Mouse (Mus musculus): ENCODE data around the gene Actl10. TPM values are rescaled to one million over a fixed set of nuclear protein-coding genes. Genes with fewer than 3 reads are reported as not detected.

Actl10 gene
- total and polyA plus RNA-seq, 2 experiments from 2014 or later: 0.52 TPM; not detected in 1

GRCm38 (mm10) chr2:154595775-154596174 is 44.2 kb downstream of the Actl10 start:
- WGBS: 62% methylated on average over 5 of the region's 5 CpGs
- no peak overlapping the region for H3K4me2 ChIP-seq (ENCODE audit: low read depth, low read length)
- H3K36me3 ChIP-seq (ENCODE audit: insufficient read depth, low read length): no peaks in the 10 kb centered on the region
- no peaks in the 10 kb centered on the region for H3K4me1 ChIP-seq (ENCODE audit: insufficient read depth, low read length)
- no peaks in the 10 kb centered on the region for H3K27me3 ChIP-seq (ENCODE audit: insufficient read depth, low read length)
- no peaks in the 10 kb centered on the region for H3K9me3 ChIP-seq (ENCODE audit: low read length)
- DNase-seq (ENCODE audit: low spot score) (peak; percentile 70), ATAC-seq (peak; percentile 35; the same call in 1 of the 2 replicates)
- H3K9ac ChIP-seq (replicated peaks; ENCODE audit: low read length): no peak overlapping the region
- TF ChIP-seq CTCF (IDR thresholded peaks at IDR 0.05; ENCODE audit: low read depth): no peak
- no peak overlapping the region for H3K4me3 ChIP-seq (ENCODE audit: low read length)
- no peak overlapping the region for H3K27ac ChIP-seq

- 85% methylated on average over 3 of the region's 3 CpGs for WGBS
- H3K4me2 ChIP-seq (ENCODE audit: low read depth, low read length): no peak overlapping the region
- DNase-seq (ENCODE audit: low spot score) (no peak), ATAC-seq (no peak)
- no peak overlapping the region for H3K4me3 ChIP-seq (ENCODE audit: low read length)
- no peak for TF ChIP-seq CTCF (IDR thresholded peaks at IDR 0.05; ENCODE audit: low read depth)
- H3K9me3 ChIP-seq (ENCODE audit: low read length): no peaks in the 10 kb centered on the region
- H3K4me1 ChIP-seq (ENCODE audit: insufficient read depth, low read length): no peaks in the 10 kb centered on the region
- H3K9ac ChIP-seq (replicated peaks; ENCODE audit: low read length): no peak overlapping the region
- no peaks in the 10 kb centered on the region for H3K27me3 ChIP-seq (ENCODE audit: insufficient read depth, low read length)
- no peak overlapping the region for H3K27ac ChIP-seq
- H3K36me3 ChIP-seq (ENCODE audit: insufficient read depth, low read length): no peaks in the 10 kb centered on the region
Measured at GRCm38 (mm10) chr2:154597399-154597798, 45.8 kb downstream of the Actl10 start.

- no peak for TF ChIP-seq CTCF (IDR thresholded peaks at IDR 0.05; ENCODE audit: low read depth)
- Histone ChIP-seq H3K4me3 (ENCODE audit: low read length) (no peak overlapping the region), H3K27me3 (ENCODE audit: insufficient read depth, low read length) (no peaks in the 10 kb centered on the region), H3K27ac (no peak overlapping the region), H3K4me2 (ENCODE audit: low read depth, low read length) (no peak overlapping the region), H3K9ac (replicated peaks; ENCODE audit: low read length) (no peak overlapping the region), H3K4me1 (ENCODE audit: insufficient read depth, low read length) (0 out of 2 replicates have a peak, but pooled peaks cover 11% of the 10 kb centered on the region), H3K36me3 (ENCODE audit: insufficient read depth, low read length) (no peaks in the 10 kb centered on the region), H3K9me3 (ENCODE audit: low read length) (no peaks in the 10 kb centered on the region)
- ATAC-seq: no peak
- no peak for DNase-seq (ENCODE audit: low spot score)
- WGBS: 68% methylated on average over 6 of the region's 6 CpGs
Measured at GRCm38 (mm10) chr2:154600586-154600985, 49.0 kb downstream of the Actl10 start.

- Histone ChIP-seq H3K4me1 (ENCODE audit: insufficient read depth, low read length) (0 out of 2 replicates have a peak, but pooled peaks cover 11% of the 10 kb centered on the region), H3K27me3 (ENCODE audit: insufficient read depth, low read length) (no peaks in the 10 kb centered on the region), H3K9me3 (ENCODE audit: low read length) (no peaks in the 10 kb centered on the region), H3K36me3 (ENCODE audit: insufficient read depth, low read length) (no peaks in the 10 kb centered on the region), H3K9ac (replicated peaks; ENCODE audit: low read length) (no peak overlapping the region), H3K4me2 (ENCODE audit: low read depth, low read length) (no peak overlapping the region), H3K4me3 (ENCODE audit: low read length) (no peak overlapping the region), H3K27ac (no peak overlapping the region)
- WGBS: 77% methylated on average over 3 of the region's 3 CpGs
- TF ChIP-seq CTCF (IDR thresholded peaks at IDR 0.05; ENCODE audit: low read depth): no peak
- DNase-seq (ENCODE audit: low spot score): no peak
- no peak for ATAC-seq
Measured at GRCm38 (mm10) chr2:154601324-154601723, 49.7 kb downstream of the Actl10 start.

Other genes with a start within 250 kb of the Actl10 start
- 0.11 and 0.68 TPM in 2 replicates for gene Bpifb9b, start 244.5 kb upstream of the Actl10 start, total RNA-seq (2014; rRNA removed)
- 0.16 and 0.29 TPM in 2 replicates for gene Bpifb9b, start 244.5 kb upstream of the Actl10 start, polyA plus RNA-seq (2015; fragmentation: Nextera tagmentation; extraction: Ambion mirVana)
- 9.6 and 13.2 TPM in 2 replicates for gene Cdk5rap1, start 178.8 kb upstream of the Actl10 start, total RNA-seq (2014; rRNA removed)
- gene Cdk5rap1, start 178.8 kb upstream of the Actl10 start, polyA plus RNA-seq (2015; fragmentation: Nextera tagmentation; extraction: Ambion mirVana): 5.0 and 6.6 TPM in 2 replicates
- 40.4 and 41.1 TPM in 2 replicates for gene Snta1, start 143.7 kb upstream of the Actl10 start, total RNA-seq (2014; rRNA removed)
- 20.0 and 20.1 TPM in 2 replicates for gene Snta1, start 143.7 kb upstream of the Actl10 start, polyA plus RNA-seq (2015; fragmentation: Nextera tagmentation; extraction: Ambion mirVana)
- gene Cbfa2t2, start 115.3 kb upstream of the Actl10 start, total RNA-seq (2014; rRNA removed): 48.3 and 51.7 TPM in 2 replicates
- 31.6 and 33.4 TPM in 2 replicates for gene Cbfa2t2, start 115.3 kb upstream of the Actl10 start, polyA plus RNA-seq (2015; fragmentation: Nextera tagmentation; extraction: Ambion mirVana)
- 0.90 and 1.9 TPM in 2 replicates for gene 1700003F12Rik, start 4.7 kb upstream of the Actl10 start, total RNA-seq (2014; rRNA removed)
- gene 1700003F12Rik, start 4.7 kb upstream of the Actl10 start, polyA plus RNA-seq (2015; fragmentation: Nextera tagmentation; extraction: Ambion mirVana): 3.9 and 4.0 TPM in 2 replicates
- 35.1 and 52.2 TPM in 2 replicates for gene Necab3, start 7.1 kb downstream of the Actl10 start, total RNA-seq (2014; rRNA removed)
- 22.9 and 27.0 TPM in 2 replicates for gene Necab3, start 7.1 kb downstream of the Actl10 start, polyA plus RNA-seq (2015; fragmentation: Nextera tagmentation; extraction: Ambion mirVana)
- gene E2f1, start 18.1 kb downstream of the Actl10 start, total RNA-seq (2014; rRNA removed): 6.3 and 6.7 TPM in 2 replicates
- gene E2f1, start 18.1 kb downstream of the Actl10 start, polyA plus RNA-seq (2015; fragmentation: Nextera tagmentation; extraction: Ambion mirVana): 8.4 and 8.7 TPM in 2 replicates
- 24.8 and 31.1 TPM in 2 replicates for gene Pxmp4, start 51.9 kb downstream of the Actl10 start, total RNA-seq (2014; rRNA removed)
- gene Pxmp4, start 51.9 kb downstream of the Actl10 start, polyA plus RNA-seq (2015; fragmentation: Nextera tagmentation; extraction: Ambion mirVana): 21.9 and 24.1 TPM in 2 replicates
- gene Zfp341, start 61.5 kb downstream of the Actl10 start, total RNA-seq (2014; rRNA removed): 7.0 and 8.5 TPM in 2 replicates
- 1.5 and 1.6 TPM in 2 replicates for gene Zfp341, start 61.5 kb downstream of the Actl10 start, polyA plus RNA-seq (2015; fragmentation: Nextera tagmentation; extraction: Ambion mirVana)
- gene 4930519P11Rik, start 61.7 kb downstream of the Actl10 start, total RNA-seq (2014; rRNA removed): not detected in 2 replicates
- gene 4930519P11Rik, start 61.7 kb downstream of the Actl10 start, polyA plus RNA-seq (2015; fragmentation: Nextera tagmentation; extraction: Ambion mirVana): 0.54 TPM in 1 of 2 replicates, not detected in the other
- 113 and 151 TPM in 2 replicates for gene Chmp4b, start 99.9 kb downstream of the Actl10 start, total RNA-seq (2014; rRNA removed)
- gene Chmp4b, start 99.9 kb downstream of the Actl10 start, polyA plus RNA-seq (2015; fragmentation: Nextera tagmentation; extraction: Ambion mirVana): 35.9 and 36.5 TPM in 2 replicates
- not detected in 2 replicates for gene Gm14214, start 218.3 kb downstream of the Actl10 start, total RNA-seq (2014; rRNA removed)
- gene Gm14214, start 218.3 kb downstream of the Actl10 start, polyA plus RNA-seq (2015; fragmentation: Nextera tagmentation; extraction: Ambion mirVana): not detected in 2 replicates
- 180 and 199 TPM in 2 replicates for gene Raly, start 239.3 kb downstream of the Actl10 start, total RNA-seq (2014; rRNA removed)
- 22.4 and 25.5 TPM in 2 replicates for gene Raly, start 239.3 kb downstream of the Actl10 start, polyA plus RNA-seq (2015; fragmentation: Nextera tagmentation; extraction: Ambion mirVana)
- gene a, start 239.6 kb downstream of the Actl10 start, total RNA-seq (2014; rRNA removed): 1.3 TPM in 1 of 2 replicates, not detected in the other
- 0.85 and 1.6 TPM in 2 replicates for gene a, start 239.6 kb downstream of the Actl10 start, polyA plus RNA-seq (2015; fragmentation: Nextera tagmentation; extraction: Ambion mirVana)

Measured in hindbrain, postnatal 0 days (tissue).